Mouse (Mus musculus): Measurements from ENCODE around the gene Faah.

Faah gene

GRCm38 (mm10) chr4:116000671-116001070 lies 17.1 kb downstream of the Faah start:
- no peak for DNase-seq (ENCODE audit: low read depth)

GRCm38 (mm10) chr4:115996729-115997128 lies 21.0 kb downstream of the Faah start:
- DNase-seq (ENCODE audit: low read depth): no peak

GRCm38 (mm10) chr4:115995376-115995730 lies 22.4 kb downstream of the Faah start:
- DNase-seq (ENCODE audit: low read depth): no peak

GRCm38 (mm10) chr4:115994662-115995375 lies 22.9 kb downstream of the Faah start:
- no peak for DNase-seq (ENCODE audit: low read depth)

GRCm38 (mm10) chr4:115989382-115989781 lies 28.3 kb downstream of the Faah start:
- DNase-seq (ENCODE audit: low read depth): no peak

- DNase-seq (ENCODE audit: low read depth): no peak
These were observed 29.7 kb downstream of the Faah start for GRCm38 (mm10) chr4:115987858-115988530.

- DNase-seq (ENCODE audit: low read depth): no peak
These were observed 30.3 kb downstream of the Faah start for GRCm38 (mm10) chr4:115987436-115987835.

GRCm38 (mm10) chr4:115984967-115985366 lies 32.8 kb downstream of the Faah start:
- no peak for DNase-seq (ENCODE audit: low read depth)

- DNase-seq (ENCODE audit: low read depth): peak; percentile 61
These were observed 33.6 kb downstream of the Faah start for GRCm38 (mm10) chr4:115984111-115984510.

- peak; percentile 79 for DNase-seq (ENCODE audit: low read depth)
These were observed 37.0 kb downstream of the Faah start for GRCm38 (mm10) chr4:115980676-115981075.

- no peak for DNase-seq (ENCODE audit: low read depth)
These were observed 38.3 kb downstream of the Faah start for GRCm38 (mm10) chr4:115979437-115979836.

GRCm38 (mm10) chr4:115978911-115979310 lies 38.8 kb downstream of the Faah start:
- DNase-seq (ENCODE audit: low read depth): no peak

GRCm38 (mm10) chr4:115972543-115972942 lies 45.2 kb downstream of the Faah start:
- DNase-seq (ENCODE audit: low read depth): no peak

- DNase-seq (ENCODE audit: low read depth): no peak
These were observed 53.3 kb downstream of the Faah start for GRCm38 (mm10) chr4:115964446-115964845.

- DNase-seq (ENCODE audit: low read depth): no peak
These were observed 54.0 kb downstream of the Faah start for GRCm38 (mm10) chr4:115963751-115964150.

- DNase-seq (ENCODE audit: low read depth): no peak
These were observed 54.9 kb downstream of the Faah start for GRCm38 (mm10) chr4:115962671-115963412.

GRCm38 (mm10) chr4:115961991-115962390 lies 55.7 kb downstream of the Faah start:
- no peak for DNase-seq (ENCODE audit: low read depth)

GRCm38 (mm10) chr4:115959546-115959945 lies 58.2 kb downstream of the Faah start:
- no peak for DNase-seq (ENCODE audit: low read depth)

- no peak for DNase-seq (ENCODE audit: low read depth)
These were observed 62.3 kb downstream of the Faah start for GRCm38 (mm10) chr4:115955494-115955775.

- DNase-seq (ENCODE audit: low read depth): no peak
These were observed 62.9 kb downstream of the Faah start for GRCm38 (mm10) chr4:115954656-115955493.

- no peak for DNase-seq (ENCODE audit: low read depth)
These were observed 64.2 kb downstream of the Faah start for GRCm38 (mm10) chr4:115953559-115953958.

GRCm38 (mm10) chr4:115952758-115953157 lies 65.0 kb downstream of the Faah start:
- no peak for DNase-seq (ENCODE audit: low read depth)
